Mouse (Mus musculus) lung, adult 2 months (tissue): ENCODE results near the gene Ccl5.

ENCODE experiments used
- CTCF ChIP-seq: fragments of 200-500 bp; IDR thresholded peaks from 2 replicates; pipeline ENCODE4 v1.5.1; 2011; ENCODE audit warnings: mild to moderate bottlenecking, low read length, control low read depth; ENCODE audit not compliant: insufficient read depth
- POLR2A ChIP-seq: fragments of 200-500 bp; IDR thresholded peaks from 2 replicates; pipeline ENCODE4 v1.6.1; 2011; ENCODE audit warnings: low read depth, mild to moderate bottlenecking, control low read depth, low read length, borderline replicate concordance; ENCODE audit errors: extremely low read depth

DNA sequence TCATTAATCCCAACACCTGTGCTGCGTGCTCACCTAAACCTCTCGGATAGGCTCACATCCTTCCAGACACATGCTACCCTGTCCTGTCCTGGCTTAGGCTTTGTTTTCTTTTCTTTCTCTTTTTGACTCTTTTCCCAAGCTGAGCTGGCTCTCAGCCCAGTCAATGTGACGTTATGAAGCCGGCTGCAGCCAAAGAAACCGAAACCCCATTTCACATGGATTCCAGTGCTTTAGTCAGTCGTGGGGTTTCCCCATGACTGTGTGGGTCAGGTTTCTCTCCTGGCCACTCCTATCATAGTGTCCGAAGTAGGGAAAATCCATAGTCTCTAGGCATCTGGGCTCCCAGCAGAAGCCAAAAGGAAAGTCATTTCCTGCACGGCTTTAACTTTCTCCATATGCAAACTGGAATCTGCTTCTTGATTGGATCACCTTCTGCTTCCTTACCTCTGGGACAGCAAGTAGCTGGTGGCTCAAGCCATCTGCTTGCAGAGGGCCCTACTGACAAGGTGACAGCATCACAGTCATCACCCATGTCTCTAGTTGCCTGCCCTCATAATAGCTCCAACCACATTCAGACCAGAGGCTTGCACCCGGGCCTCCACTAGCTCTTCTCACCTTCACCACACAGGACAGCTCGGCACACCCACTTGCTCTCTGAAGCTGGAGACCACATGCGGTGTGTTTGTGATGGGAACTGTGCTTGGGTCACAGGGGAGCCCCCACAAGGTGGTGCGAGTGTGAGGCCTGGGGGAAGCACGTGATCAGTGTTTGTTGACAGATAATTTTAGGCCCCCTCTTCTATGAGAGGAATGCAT lies 4.5 kb upstream of the Ccl5 start:
- TF ChIP-seq CTCF (no peak), POLR2A (no peak)
